Mouse (Mus musculus): ENCODE measurements around the gene Pcsk5. TPM values are rescaled to one million over a fixed set of nuclear protein-coding genes. Genes with fewer than 3 reads are reported as not detected.

Pcsk5 gene
- total RNA-seq, 2 experiments from 2014 or later = 4.4 to 4.9 TPM

- DNase-seq = no peak
Measured at GRCm38 (mm10) chr19:17741465-17741864, 96.0 kb downstream of the Pcsk5 start.

- DNase-seq = no peak
Measured at GRCm38 (mm10) chr19:17732676-17733277, 104.7 kb downstream of the Pcsk5 start.

GRCm38 (mm10) chr19:17717066-17717465, 120.4 kb downstream of the Pcsk5 start:
- peak; percentile 24 for DNase-seq

DNA sequence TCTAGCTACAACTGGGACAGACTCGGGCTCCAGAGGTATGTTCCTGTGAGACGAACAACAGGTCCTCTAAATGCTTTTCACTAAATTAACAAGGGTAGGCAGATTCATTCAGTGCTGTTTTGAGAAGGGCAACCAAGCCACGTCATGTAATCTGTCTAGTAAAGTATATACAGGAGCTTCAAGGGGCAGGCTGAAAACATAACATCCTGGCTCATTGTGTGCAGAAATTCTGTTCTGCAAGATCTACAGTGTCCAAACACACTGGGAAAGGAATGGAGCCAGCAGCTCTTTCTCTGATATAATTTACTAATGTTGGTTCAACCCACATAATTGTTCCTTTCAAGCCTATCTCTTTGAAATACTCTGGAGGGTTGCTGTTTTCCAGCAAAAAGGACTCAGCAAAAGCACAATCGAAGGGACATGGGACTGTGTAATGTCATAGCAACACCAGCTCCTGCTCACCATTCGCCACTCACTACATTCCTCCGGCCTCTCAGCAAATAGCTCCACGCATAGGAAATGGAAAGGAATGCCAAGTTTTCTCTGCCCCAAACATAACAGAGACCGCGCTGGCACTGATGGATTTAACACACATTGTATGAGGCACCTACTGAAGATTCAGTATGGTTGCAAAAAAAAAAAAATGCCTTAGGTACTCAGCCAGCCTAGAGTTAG, 122.0 kb downstream of the Pcsk5 start:
- DNase-seq = no peak

DNA sequence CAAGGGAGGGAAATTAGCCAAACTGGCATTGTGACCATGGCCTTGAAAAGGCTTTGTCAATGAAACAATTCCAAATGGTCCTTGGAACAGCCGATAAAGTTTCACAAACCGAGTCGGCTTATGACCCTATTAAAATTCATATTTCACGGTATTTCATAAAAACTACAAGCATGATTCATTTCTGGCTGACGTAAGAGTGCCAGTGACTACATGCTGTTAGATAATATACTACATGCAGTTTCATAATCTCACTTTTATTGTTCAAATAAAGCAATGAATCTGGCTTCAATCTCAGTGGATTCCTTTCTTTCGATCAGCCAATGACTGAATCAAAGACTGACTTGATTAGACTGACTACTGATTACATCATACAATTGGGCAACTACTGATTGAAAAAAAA, 145.8 kb downstream of the Pcsk5 start:
- no peak for DNase-seq

DNA sequence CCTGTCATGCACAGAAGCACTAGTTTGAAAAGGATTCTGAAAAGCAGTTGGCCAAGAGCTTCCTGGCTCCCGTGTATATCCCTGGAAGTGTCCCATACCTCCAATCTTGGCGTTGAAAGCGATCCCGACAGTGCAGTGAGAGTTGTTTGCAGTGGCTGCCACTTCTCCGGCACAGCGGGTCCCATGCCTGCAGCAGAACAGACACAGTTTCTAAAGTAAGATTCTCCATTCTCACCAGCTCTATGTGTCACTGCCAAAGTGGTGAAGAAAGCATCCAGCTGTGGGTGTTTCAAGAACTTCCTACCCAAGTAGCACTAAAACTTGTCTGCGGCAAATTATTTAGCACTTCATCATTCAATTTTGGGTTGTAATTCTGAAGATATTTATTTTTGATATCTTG, 159.1 kb downstream of the Pcsk5 start:
- DNase-seq = no peak

GRCm38 (mm10) chr19:17662676-17663075, 174.8 kb downstream of the Pcsk5 start:
- DNase-seq = no peak

- DNase-seq = no peak
Measured at GRCm38 (mm10) chr19:17662271-17662670, 175.2 kb downstream of the Pcsk5 start.

GRCm38 (mm10) chr19:17659321-17659720, 178.1 kb downstream of the Pcsk5 start:
- DNase-seq = no peak

GRCm38 (mm10) chr19:17650831-17651502, 186.5 kb downstream of the Pcsk5 start:
- no peak for DNase-seq

GRCm38 (mm10) chr19:17649967-17650366, 187.5 kb downstream of the Pcsk5 start:
- DNase-seq = no peak

DNA sequence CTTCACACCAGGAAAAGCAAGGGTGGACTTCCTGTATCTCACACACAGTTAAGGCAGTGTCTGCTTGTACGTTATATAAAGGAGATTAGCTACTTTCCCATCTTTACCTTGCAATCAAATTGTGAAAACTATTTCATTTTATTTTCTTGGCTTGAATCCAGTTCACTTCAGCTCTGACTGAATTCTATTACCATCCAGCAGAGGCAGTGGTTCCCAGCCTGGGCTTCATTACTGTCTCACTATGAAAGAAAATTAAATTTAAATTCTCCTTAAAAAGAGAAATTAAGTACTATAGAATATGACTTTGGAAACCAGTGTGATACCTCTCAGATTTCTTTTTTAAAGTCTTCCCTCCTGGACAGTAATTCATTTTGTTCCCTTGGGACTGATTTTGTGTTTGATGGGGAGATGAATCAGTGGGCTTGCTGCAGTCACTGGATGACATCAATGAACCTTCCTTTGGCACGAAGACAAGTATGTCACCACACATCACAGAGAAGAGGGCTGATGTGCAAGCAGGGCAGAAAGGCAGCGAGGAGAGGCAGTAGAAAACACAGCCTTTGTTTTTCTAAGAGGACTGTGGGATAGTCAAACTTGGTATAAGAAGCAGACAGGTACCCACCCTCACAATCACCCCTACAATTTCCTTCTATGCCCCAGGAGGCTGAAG, 194.2 kb downstream of the Pcsk5 start:
- DNase-seq = no peak

- peak; percentile 35 for DNase-seq
Measured at GRCm38 (mm10) chr19:17635984-17636383, 201.4 kb downstream of the Pcsk5 start.

GRCm38 (mm10) chr19:17615646-17616045, 221.8 kb downstream of the Pcsk5 start:
- no peak for DNase-seq

DNA sequence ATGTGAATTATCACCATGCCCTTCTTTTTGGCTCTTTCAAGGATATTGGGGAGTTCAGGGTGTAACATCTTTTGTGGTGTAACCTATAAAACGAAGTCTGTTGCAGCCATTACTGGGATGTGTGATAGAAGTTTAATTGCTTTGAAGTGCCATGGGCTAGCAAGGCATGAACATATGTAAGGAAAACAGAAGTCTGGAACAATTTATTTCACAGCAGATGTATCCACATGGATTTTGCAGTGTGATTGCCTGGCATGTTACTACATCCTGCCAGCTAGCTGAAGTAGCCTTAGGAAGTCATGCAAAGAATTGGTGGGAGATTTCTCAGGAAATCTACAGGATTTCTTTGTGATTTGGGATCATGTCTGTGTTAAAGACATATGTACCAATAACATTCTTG, 230.9 kb downstream of the Pcsk5 start:
- DNase-seq = no peak

DNA sequence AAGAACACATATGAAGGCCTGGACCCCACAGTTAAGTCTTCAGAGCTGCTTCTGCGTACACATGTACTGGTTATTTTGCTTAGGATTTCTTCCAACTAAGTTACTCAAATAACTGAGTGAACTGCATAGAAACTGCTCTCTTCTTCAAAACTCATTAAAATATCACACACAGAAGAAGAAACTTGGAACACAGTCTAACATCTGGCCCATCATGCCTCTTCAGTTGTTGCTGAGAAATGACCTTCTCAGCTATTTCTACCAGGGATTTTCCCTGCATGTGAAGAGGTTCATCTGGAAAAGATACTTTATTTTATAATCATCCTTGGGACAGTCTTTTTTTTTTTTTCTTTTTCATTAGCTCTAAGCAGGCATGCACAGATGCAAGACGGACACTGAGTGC, 231.3 kb downstream of the Pcsk5 start:
- DNase-seq = no peak

DNA sequence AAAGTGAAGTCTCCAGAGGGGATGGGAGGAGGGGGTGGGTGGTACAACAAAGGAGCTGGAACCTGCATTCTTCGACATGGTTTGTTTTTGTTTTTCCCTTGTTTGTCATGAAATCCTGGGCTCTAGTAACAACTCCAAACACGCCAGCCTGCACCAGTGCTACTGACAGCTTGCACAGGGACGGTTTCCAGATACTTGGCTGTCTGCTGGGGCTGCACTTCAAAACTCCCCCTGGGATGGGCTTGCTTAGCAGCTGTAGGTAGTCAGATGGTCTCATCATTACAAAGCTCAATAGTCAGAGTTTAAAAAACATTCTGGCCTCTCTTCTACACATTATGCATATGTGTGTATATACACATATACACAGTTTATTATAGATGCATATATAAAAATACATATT, 234.1 kb downstream of the Pcsk5 start:
- no peak for DNase-seq

DNA sequence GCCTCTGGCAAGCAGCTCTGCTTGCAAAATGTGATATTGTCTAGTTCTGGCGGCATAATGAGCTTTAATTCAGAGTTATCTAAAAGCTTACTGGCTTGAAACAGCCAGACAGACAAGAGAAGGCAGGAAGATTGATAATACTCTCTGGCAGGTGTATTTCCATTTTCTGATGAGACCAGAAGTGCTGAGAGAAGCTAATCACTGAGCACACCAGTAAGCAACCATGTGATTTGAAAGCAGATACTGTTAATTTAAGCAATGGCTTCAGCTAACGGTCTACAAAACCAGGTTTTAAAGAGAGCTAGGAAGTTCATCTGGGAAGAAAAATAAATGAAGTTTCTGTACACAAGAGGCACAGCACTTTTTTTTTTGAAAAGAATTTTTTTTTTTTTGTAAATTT, 237.1 kb downstream of the Pcsk5 start:
- no peak for DNase-seq

DNA sequence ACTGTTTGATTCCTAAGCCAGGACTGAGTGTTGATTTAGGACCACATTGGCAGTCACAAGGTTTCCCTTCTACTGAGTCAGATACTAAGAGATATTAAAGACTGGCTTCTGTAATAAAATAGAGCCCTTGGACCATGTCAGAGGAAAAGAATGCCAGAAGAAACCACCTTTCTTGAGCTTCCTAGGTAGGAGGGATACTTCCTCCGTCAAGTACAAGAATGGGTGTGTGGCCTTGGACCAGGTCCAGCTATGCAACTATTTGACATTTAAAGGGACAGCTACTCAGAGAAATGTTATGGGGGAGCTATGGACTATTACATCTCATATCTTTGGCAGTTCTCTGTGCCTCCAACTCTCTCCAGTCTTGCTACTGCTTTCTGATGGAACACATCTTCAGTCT, 244.6 kb downstream of the Pcsk5 start:
- DNase-seq = no peak

DNA sequence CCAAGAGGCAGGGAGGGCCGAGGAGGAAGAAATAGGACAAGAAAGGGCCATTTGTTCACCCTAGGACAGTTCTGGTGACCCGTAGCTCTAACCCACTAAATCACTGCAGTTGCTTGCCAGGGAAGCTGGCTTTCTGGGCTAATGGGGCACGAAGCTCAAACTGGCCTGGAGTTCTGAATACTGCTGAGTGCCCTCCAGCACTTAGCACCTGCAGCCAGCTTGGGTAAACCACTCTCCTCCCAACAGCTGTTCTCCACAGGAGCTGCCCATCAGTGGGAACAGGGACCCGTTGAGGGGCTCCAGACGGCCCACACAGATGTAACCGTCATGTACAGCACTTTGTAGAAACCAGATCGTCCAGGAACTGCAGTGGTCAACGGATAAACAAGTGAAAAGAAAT, 246.1 kb downstream of the Pcsk5 start:
- peak; percentile 21 for DNase-seq

DNA sequence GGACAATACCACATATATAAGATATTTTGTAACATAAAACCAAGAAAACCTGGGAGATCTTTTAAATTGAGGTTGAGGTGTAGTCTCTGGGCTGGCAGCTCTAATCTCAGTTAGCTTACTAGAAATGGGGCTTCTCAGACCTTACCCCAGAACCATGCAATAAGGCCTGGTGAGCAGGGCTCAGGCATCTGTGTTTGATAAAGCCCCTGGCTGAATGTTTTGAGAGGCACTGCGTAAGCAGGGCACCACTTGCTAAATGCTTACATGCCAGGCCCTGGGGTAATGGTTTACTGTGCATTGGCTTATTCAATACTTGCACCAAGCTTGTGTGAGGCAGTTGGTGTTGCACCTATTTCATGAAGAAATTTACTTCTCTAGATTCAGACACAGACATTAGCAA, 247.1 kb downstream of the Pcsk5 start:
- no peak for DNase-seq

DNA sequence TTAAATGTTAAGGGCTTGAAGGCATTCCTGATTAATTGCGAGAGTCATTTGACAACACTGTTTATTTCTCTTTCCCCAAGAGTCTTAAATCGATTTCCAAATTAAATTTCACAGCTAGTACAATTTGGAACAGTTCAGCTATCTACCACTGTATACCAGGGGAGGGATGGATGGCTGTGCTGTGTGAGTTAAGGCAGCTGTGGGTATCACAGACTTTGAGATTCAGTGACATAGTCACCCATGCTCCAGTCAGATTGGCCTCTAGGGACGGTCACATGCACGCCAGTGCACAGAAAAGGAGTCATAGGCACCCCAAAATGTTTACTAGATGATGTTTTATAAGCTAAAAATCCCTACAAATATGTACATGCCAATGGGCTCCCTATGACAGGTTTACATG, 260.0 kb downstream of the Pcsk5 start:
- DNase-seq = no peak

DNA sequence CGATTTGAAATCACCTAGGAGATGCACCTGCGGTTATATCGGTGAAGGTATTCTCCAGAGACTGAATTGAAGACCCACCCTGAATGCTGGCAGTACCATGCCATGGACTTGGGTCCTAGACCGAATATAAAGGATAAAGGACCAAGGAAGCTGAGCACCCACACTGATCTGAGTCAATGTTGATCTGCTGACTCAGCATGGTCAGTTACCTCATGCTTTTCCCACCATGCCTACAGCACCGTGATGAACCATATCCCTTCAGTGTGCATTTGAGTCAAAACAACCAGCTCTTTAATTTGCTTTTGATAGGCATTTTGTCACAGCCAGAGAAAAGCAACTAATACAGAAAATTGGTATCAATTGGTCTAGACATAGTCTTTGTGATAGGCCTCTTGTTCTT, 262.9 kb downstream of the Pcsk5 start:
- DNase-seq = no peak
